Mouse (Mus musculus) urinary bladder, adult 18-20 months (tissue): Measurements from ENCODE around the gene Gm21149.
"Not testable (repeated sequence)": the region's sequence is repeated elsewhere in the genome, so short reads cannot be mapped to it uniquely, and the experiment has no call there.

Experiments
- DNase-seq, 2 experiments: peaks; one replicate each; pipeline ENCODE4 v3.0.0; 2022; ENCODE audit warnings: low spot score in 2 of 2, mixed read lengths in 2 of 2

Gm21149 gene

GRCm38 (mm10) chr5:15463561-15463960, 12.8 kb downstream of the Gm21149 start:
- DNase-seq = not testable (repeated sequence)

DNA sequence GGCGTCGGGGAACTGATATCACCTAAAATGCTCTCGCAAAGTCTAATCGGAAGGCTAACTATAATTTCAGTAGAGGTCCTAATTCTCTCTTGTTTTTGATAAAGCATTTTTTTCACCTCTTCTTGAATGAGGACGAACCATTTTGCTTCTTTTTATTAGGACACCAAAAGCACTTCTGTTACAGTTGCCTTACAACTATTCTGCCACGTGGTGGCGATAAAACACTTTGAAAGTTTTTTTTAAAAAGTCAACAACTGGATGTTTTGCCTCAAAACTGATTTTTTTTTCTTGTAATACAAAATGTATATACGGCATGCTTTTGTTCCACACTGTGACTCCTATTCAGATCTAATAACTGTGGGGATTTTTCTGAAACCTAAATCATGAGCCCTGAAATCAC, 14.7 kb downstream of the Gm21149 start:
- not testable (repeated sequence) for DNase-seq

DNA sequence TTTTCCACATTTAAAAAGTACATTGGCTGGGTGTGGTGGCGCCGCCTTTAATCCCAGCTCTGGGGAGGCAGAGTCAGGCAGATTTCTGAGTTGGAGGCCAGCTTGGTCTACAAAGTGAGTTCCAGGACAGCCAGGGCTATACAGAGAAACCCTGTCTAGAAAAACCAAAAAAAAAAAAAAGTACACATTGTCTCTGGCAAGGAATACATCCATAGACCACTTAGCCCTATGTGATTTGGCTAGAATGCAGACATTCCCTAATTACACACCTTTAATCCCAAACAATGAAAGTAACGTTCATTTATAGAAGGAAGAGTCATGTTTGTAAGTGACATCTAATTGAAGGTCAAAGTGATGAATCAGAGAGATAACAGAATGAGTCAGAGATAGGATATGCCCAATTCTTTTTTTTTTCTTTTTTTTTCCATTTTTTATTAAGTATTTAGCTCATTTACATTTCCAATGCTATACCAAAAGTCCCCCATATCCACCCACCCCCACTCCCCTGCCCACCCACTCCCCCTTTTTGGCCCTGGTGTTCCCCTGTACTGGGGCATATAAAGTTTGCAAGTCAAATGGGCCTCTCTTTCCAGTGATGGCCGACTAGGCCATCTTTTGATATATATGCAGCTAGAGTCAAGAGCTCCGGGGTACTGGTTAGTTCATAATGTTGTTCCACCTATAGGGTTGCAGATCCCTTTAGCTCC, 18.3 kb downstream of the Gm21149 start:
- not testable (repeated sequence) for DNase-seq
